Mouse (Mus musculus): ENCODE measurements around the gene Gna13. TPM values are rescaled to one million over a fixed set of nuclear protein-coding genes. Genes with fewer than 3 reads are reported as not detected.

The Gna13 gene
- polyA plus RNA-seq, 1 experiment from 2014 or later: 24.2 TPM

DNA sequence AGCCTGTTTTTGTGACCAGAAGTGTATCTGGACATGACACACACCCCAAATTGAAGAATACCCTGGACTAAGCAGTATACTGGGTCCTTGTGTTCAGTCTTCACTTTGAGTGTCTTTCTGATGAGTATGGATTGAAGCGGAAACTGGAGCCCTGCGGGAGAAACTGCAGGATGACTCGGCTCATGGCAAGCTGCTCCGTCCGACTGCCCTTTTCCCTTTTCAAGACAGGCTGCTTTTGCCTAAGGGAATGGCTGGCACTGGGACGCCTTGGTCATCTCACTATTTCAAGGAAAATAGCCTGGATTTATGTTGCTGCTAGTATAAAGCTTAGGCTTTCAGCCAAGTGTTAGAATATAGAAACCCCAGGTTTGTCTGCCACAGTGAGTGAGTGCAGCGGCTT lies 28.6 kb downstream of the Gna13 start:
- no peaks in the 10 kb centered on the region for H3K4me1 ChIP-seq (replicated peaks; ENCODE audit: control insufficient read depth, insufficient read depth, low read length)
- no peaks in the 10 kb centered on the region; the same call in 1 of the 2 replicates for H3K36me3 ChIP-seq (ENCODE audit: control insufficient read depth, insufficient read depth, low read length)
- ATAC-seq (replicated peaks; ENCODE audit: low FRiP score) (no peak), DNase-seq (ENCODE audit: low spot score) (no peak)
- H3K9me3 ChIP-seq (ENCODE audit: control insufficient read depth, low read length): no peaks in the 10 kb centered on the region
- H3K4me3 ChIP-seq (ENCODE audit: low read depth, low read length): no peak overlapping the region
- 85% methylated on average over 7 of the region's 7 CpGs for WGBS
- no peak overlapping the region for H3K9ac ChIP-seq (ENCODE audit: low read length)
- no peak overlapping the region for H3K4me2 ChIP-seq (ENCODE audit: low read depth, low read length, severe bottlenecking)
- H3K27ac ChIP-seq (ENCODE audit: low read depth, low read length): no peak overlapping the region
- H3K27me3 ChIP-seq (ENCODE audit: control insufficient read depth, insufficient read depth, low read length): no peaks in the 10 kb centered on the region

DNA sequence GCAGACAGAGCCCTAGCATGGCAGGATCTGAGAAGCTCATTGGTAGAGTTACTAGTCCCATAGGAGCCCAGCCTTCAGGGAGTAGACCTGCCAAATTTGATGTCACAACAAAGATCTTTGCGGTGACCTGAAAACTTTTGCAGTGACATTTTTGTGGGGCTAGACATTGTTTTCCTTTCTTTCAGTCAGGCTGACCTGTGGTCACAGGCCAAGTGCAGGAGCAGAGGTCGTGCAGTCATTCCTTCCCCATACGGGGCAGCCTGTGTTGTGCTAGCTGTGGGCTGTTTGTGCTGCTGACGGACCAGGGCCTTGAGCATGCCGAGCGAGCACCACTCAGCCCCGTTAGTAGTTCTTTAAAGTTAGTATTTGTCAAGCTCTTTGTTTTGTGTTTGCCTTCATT lies 29.1 kb downstream of the Gna13 start:
- Histone ChIP-seq H3K4me3 (ENCODE audit: low read depth, low read length) (no peak overlapping the region), H3K4me2 (ENCODE audit: low read depth, low read length, severe bottlenecking) (no peak overlapping the region), H3K9me3 (ENCODE audit: control insufficient read depth, low read length) (no peaks in the 10 kb centered on the region), H3K27ac (ENCODE audit: low read depth, low read length) (no peak overlapping the region), H3K9ac (ENCODE audit: low read length) (no peak overlapping the region), H3K4me1 (replicated peaks; ENCODE audit: control insufficient read depth, insufficient read depth, low read length) (no peaks in the 10 kb centered on the region), H3K27me3 (ENCODE audit: control insufficient read depth, insufficient read depth, low read length) (no peaks in the 10 kb centered on the region), H3K36me3 (ENCODE audit: control insufficient read depth, insufficient read depth, low read length) (no peaks in the 10 kb centered on the region; the same call in 1 of the 2 replicates)
- ATAC-seq (replicated peaks; ENCODE audit: low FRiP score) (no peak), DNase-seq (ENCODE audit: low spot score) (no peak)
- WGBS: 61% methylated on average over 7 of the region's 7 CpGs

DNA sequence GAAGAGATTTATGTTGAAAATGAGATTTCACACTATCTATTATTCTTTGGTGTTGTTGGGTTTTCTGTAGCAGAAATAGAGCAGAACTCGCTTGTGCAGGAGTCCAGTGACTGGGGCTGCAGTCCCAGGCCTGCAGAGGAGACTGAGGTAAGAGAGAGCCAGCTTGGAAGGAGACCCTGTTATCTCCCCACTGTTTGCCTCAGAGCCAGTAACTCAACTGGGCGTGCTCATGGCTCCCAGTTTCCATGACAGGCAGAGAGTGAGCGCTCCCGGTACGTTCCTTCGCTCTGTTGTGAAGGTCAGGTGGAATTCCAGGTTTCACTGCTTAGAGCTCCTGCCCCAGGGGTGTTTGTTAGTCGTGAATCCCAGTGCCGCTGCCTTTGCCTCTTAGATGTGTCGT lies 30.0 kb downstream of the Gna13 start:
- DNase-seq (ENCODE audit: low spot score) (no peak), ATAC-seq (replicated peaks; ENCODE audit: low FRiP score) (no peak)
- Histone ChIP-seq H3K9ac (ENCODE audit: low read length) (no peak overlapping the region), H3K9me3 (ENCODE audit: control insufficient read depth, low read length) (no peaks in the 10 kb centered on the region), H3K4me2 (ENCODE audit: low read depth, low read length, severe bottlenecking) (no peak overlapping the region), H3K4me3 (ENCODE audit: low read depth, low read length) (no peak overlapping the region), H3K27me3 (ENCODE audit: control insufficient read depth, insufficient read depth, low read length) (no peaks in the 10 kb centered on the region), H3K36me3 (ENCODE audit: control insufficient read depth, insufficient read depth, low read length) (no peaks in the 10 kb centered on the region; the same call in 1 of the 2 replicates), H3K4me1 (replicated peaks; ENCODE audit: control insufficient read depth, insufficient read depth, low read length) (no peaks in the 10 kb centered on the region), H3K27ac (ENCODE audit: low read depth, low read length) (no peak overlapping the region)
- whole genome bisulfite sequencing: 92% methylated on average over 9 of the region's 9 CpGs

DNA sequence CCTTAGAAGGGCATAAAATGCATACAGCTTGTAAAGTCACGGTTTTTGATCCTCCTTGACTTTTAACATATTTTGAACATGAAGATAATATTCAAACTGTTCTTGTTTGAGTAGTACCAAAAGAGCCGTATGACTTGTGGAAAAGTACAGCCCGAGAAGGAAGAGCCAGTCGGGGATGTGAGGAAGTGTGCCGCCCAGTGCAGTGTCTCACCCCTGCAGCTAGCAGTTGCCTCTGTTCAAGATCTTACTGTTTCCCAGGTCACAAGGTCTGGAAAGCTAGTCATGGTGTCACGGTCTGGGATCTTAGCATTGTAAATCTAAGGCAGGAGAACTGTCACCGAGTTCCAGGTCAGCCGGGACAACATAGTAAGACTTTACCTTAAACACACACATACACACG lies 32.1 kb downstream of the Gna13 start:
- Histone ChIP-seq H3K4me1 (replicated peaks; ENCODE audit: control insufficient read depth, insufficient read depth, low read length) (no peaks in the 10 kb centered on the region), H3K27ac (ENCODE audit: low read depth, low read length) (no peak overlapping the region), H3K4me3 (ENCODE audit: low read depth, low read length) (no peak overlapping the region), H3K9me3 (ENCODE audit: control insufficient read depth, low read length) (no peaks in the 10 kb centered on the region), H3K36me3 (ENCODE audit: control insufficient read depth, insufficient read depth, low read length) (no peaks in the 10 kb centered on the region; the same call in 1 of the 2 replicates), H3K27me3 (ENCODE audit: control insufficient read depth, insufficient read depth, low read length) (no peaks in the 10 kb centered on the region), H3K4me2 (ENCODE audit: low read depth, low read length, severe bottlenecking) (no peak overlapping the region), H3K9ac (ENCODE audit: low read length) (no peak overlapping the region)
- ATAC-seq (replicated peaks; ENCODE audit: low FRiP score) (no peak), DNase-seq (ENCODE audit: low spot score) (no peak)
- 95% methylated on average over 9 of the region's 9 CpGs for WGBS

DNA sequence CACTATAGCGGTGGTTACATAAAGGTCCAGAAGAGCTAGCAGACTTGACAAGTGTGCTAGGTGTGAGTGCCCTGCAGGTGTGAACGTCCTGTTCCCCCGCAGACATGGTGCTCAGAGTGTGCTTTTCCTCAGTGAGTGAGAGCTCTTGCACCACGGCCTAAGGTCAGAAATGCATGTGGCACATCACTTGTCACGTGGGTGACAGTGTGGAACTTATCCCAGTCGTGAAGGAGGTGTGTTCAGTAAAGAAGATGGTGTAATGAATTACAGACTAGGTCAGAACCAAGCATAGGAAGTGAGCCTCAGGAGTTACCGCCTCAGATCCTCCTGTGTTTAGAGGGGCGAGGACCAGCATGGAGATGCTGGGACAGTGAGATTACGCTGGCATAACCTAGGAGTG lies 32.7 kb downstream of the Gna13 start:
- Histone ChIP-seq H3K9me3 (ENCODE audit: control insufficient read depth, low read length) (no peaks in the 10 kb centered on the region), H3K4me1 (replicated peaks; ENCODE audit: control insufficient read depth, insufficient read depth, low read length) (no peaks in the 10 kb centered on the region), H3K36me3 (ENCODE audit: control insufficient read depth, insufficient read depth, low read length) (no peaks in the 10 kb centered on the region; the same call in 1 of the 2 replicates), H3K9ac (ENCODE audit: low read length) (no peak overlapping the region), H3K27ac (ENCODE audit: low read depth, low read length) (no peak overlapping the region), H3K27me3 (ENCODE audit: control insufficient read depth, insufficient read depth, low read length) (no peaks in the 10 kb centered on the region), H3K4me3 (ENCODE audit: low read depth, low read length) (no peak overlapping the region), H3K4me2 (ENCODE audit: low read depth, low read length, severe bottlenecking) (no peak overlapping the region)
- DNase-seq (ENCODE audit: low spot score): no peak
- 90% methylated on average over 9 of the region's 9 CpGs for WGBS
- no peak for ATAC-seq (replicated peaks; ENCODE audit: low FRiP score)

DNA sequence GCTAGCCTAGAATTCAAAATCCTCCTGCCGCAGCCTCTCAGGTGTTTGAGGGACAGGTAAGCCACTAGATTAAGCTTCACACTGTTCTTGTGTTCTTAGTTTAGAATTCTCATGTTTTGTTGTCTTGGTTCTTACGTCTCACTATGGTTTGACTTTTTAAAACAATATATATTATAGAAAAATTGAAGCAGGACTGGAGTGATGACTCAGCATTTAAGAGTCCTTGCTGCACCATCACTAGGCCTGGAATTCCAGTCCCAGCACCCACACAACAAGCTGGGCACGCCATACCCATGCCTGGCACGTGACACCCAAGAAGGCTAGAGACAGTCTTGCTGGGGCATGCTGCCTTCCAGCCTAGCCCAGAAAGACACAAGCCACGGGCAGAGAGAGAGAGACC lies 43.8 kb downstream of the Gna13 start:
- Histone ChIP-seq H3K27me3 (ENCODE audit: control insufficient read depth, insufficient read depth, low read length) (no peaks in the 10 kb centered on the region), H3K9me3 (ENCODE audit: control insufficient read depth, low read length) (no peaks in the 10 kb centered on the region), H3K4me3 (ENCODE audit: low read depth, low read length) (no peak overlapping the region), H3K27ac (ENCODE audit: low read depth, low read length) (no peak overlapping the region), H3K9ac (ENCODE audit: low read length) (no peak overlapping the region), H3K4me2 (ENCODE audit: low read depth, low read length, severe bottlenecking) (no peak overlapping the region), H3K36me3 (ENCODE audit: control insufficient read depth, insufficient read depth, low read length) (no peaks in the 10 kb centered on the region), H3K4me1 (replicated peaks; ENCODE audit: control insufficient read depth, insufficient read depth, low read length) (no peaks in the 10 kb centered on the region)
- WGBS: 79% methylated on average over 5 of the region's 5 CpGs
- ATAC-seq (replicated peaks; ENCODE audit: low FRiP score): no peak
- DNase-seq (ENCODE audit: low spot score): no peak

DNA sequence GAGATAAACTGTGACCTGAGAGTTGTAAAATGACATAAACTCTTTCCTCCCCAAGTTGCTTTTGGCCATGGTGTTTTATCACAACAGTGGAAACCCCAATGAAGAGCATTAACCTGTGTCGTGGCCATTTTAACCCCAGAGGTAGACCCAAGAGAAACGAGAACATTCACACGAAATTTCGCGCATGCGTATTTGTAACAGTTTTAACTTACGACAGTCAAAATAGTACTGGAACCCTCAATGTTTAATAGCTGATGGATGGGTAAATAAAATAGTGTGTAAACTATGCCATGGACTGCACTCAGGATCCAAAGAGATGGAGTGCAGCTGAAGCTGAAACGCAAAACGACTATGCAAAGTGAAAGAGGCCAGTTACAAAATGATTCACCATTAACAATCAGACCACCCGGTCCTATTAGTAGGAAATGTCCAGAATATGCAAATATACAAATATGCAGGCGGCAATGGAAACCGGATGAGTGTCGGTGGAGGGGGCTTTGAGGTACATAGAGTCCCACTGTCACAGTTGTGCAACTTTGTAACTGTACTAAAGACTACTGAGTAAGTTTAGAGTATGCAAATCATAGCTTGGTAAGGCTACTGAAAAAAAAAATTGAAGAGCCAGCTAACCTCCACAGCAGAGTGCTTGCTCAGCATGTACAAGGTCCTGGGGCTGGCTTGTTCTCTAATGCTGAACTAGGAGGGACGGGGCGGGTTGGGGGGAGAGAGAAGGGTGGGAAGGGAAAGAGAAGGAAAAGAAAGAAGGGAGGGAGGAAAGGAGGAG lies 47.8 kb downstream of the Gna13 start:
- Histone ChIP-seq H3K27ac (ENCODE audit: low read depth, low read length) (no peak overlapping the region), H3K4me1 (replicated peaks; ENCODE audit: control insufficient read depth, insufficient read depth, low read length) (no peaks in the 10 kb centered on the region), H3K36me3 (ENCODE audit: control insufficient read depth, insufficient read depth, low read length) (no peaks in the 10 kb centered on the region), H3K9me3 (ENCODE audit: control insufficient read depth, low read length) (no peaks in the 10 kb centered on the region), H3K9ac (ENCODE audit: low read length) (no peak overlapping the region), H3K4me2 (ENCODE audit: low read depth, low read length, severe bottlenecking) (no peak overlapping the region), H3K27me3 (ENCODE audit: control insufficient read depth, insufficient read depth, low read length) (no peaks in the 10 kb centered on the region), H3K4me3 (ENCODE audit: low read depth, low read length) (no peak overlapping the region)
- ATAC-seq (replicated peaks; ENCODE audit: low FRiP score): no peak
- no peak for DNase-seq (ENCODE audit: low spot score)
- 93% methylated on average over 15 of the region's 15 CpGs for WGBS

DNA sequence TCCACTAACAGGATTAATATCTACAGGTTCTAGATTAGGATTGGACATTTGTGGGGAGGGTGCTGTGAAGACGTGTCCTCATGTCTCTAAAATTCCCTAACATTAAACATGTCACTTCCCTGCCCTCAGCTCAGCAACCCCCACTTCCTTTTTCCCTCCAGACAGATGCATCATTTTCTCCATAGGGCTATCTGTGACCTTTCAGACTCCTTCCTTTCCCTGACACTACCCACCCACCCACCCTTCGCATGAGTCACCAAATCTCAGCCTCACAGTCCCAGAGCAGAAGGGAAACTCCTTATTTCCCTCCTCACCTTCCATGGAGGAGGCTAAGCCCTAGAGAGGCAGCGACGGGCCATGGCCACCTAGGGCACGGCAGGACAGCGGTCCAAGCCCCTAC lies 51.0 kb downstream of the Gna13 start, which contains the start of gene 9930022D16Rik:
Gene 9930022D16Rik, plus strand, starts transcription at position 301 of the 400 bp plus-strand sequence.
- no peaks in the 10 kb centered on the region for H3K9me3 ChIP-seq (ENCODE audit: control insufficient read depth, low read length)
- no peaks in the 10 kb centered on the region for H3K36me3 ChIP-seq (ENCODE audit: control insufficient read depth, insufficient read depth, low read length)
- no peaks in the 10 kb centered on the region for H3K27me3 ChIP-seq (ENCODE audit: control insufficient read depth, insufficient read depth, low read length)
- no peak for ATAC-seq (replicated peaks; ENCODE audit: low FRiP score)
- WGBS: 91% methylated on average over 6 of the region's 6 CpGs
- H3K4me3 ChIP-seq (ENCODE audit: low read depth, low read length): no peak within 1 kb of the TSS
- H3K4me1 ChIP-seq (replicated peaks; ENCODE audit: control insufficient read depth, insufficient read depth, low read length): no peaks in the 10 kb centered on the region
- no peak for DNase-seq (ENCODE audit: low spot score)
- no peak within 1 kb of the TSS for H3K9ac ChIP-seq (ENCODE audit: low read length)
- no peak within 1 kb of the TSS for H3K27ac ChIP-seq (ENCODE audit: low read depth, low read length)
- H3K4me2 ChIP-seq (ENCODE audit: low read depth, low read length, severe bottlenecking): no peak within 1 kb of the TSS

DNA sequence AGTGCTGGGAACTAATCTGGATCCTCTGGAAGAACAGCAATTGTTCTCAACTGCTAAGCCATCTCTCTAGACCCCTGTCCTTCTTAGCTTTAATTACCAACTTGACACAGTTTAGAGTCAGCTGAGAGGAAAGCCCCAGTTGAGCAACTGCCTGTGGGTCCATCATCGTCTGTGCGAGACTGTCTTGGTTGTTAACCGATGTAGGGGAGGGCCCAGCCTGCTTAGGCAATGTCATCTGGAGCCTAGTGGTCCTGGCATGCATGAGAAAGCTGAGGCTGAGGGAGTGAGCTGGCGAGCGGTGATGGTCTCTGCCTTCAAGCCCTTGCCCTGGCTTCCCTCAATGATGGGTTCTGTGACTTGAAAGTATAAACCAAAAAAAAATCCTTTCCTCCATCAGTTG lies 52.2 kb downstream of the Gna13 start:
- H3K9me3 ChIP-seq (ENCODE audit: control insufficient read depth, low read length): no peaks in the 10 kb centered on the region
- no peak overlapping the region for H3K9ac ChIP-seq (ENCODE audit: low read length)
- no peak overlapping the region for H3K4me2 ChIP-seq (ENCODE audit: low read depth, low read length, severe bottlenecking)
- ATAC-seq (replicated peaks; ENCODE audit: low FRiP score) (no peak), DNase-seq (ENCODE audit: low spot score) (no peak)
- 84% methylated on average over 5 of the region's 5 CpGs for WGBS
- no peaks in the 10 kb centered on the region for H3K4me1 ChIP-seq (replicated peaks; ENCODE audit: control insufficient read depth, insufficient read depth, low read length)
- no peaks in the 10 kb centered on the region for H3K36me3 ChIP-seq (ENCODE audit: control insufficient read depth, insufficient read depth, low read length)
- no peak overlapping the region for H3K27ac ChIP-seq (ENCODE audit: low read depth, low read length)
- no peak overlapping the region for H3K4me3 ChIP-seq (ENCODE audit: low read depth, low read length)
- no peaks in the 10 kb centered on the region for H3K27me3 ChIP-seq (ENCODE audit: control insufficient read depth, insufficient read depth, low read length)
